Mouse (Mus musculus) liver, adult 2 months (tissue): ENCODE measurements around the gene Gm49366. TPM values are rescaled to one million over a fixed set of nuclear protein-coding genes. Genes with fewer than 3 reads are reported as not detected.
"Not testable (repeated sequence)": the region's sequence is repeated elsewhere in the genome, so short reads cannot be mapped to it uniquely, and the experiment has no call there.

Experiments
- DNase-seq: peaks from one replicate; pipeline ENCODE4 v3.0.0-alpha.2; 2011; ENCODE audit warnings: low read depth, low spot score; ENCODE audit errors: extremely low read depth
- H3K27ac ChIP-seq: fragments of 200-500 bp; replicated peaks from 2 replicates; pipeline ENCODE4 v1.5.1; 2012; ENCODE audit warnings: low read depth, mild to moderate bottlenecking, control low read depth, inconsistent platforms, low read length; ENCODE audit not compliant: insufficient read depth
- H3K27me3 ChIP-seq: fragments of 200-500 bp; 2 replicates; pipeline ENCODE4 v1.6.1; 2012; ENCODE audit warnings: mild to moderate bottlenecking, moderate library complexity, low read length, inconsistent platforms; ENCODE audit not compliant: control insufficient read depth, insufficient read depth
- H3K36me3 ChIP-seq: fragments of 200-500 bp; 2 replicates; pipeline ENCODE4 v1.6.1; 2012; ENCODE audit warnings: low read length, inconsistent platforms; ENCODE audit not compliant: control insufficient read depth, insufficient read depth
- H3K4me1 ChIP-seq: fragments of 200-500 bp; 2 replicates; pipeline ENCODE4 v1.6.1; 2011; ENCODE audit warnings: low read length; ENCODE audit not compliant: control insufficient read depth, insufficient read depth
- H3K4me3 ChIP-seq: fragments of 200-500 bp; 2 replicates; pipeline ENCODE4 v1.5.1; 2011; ENCODE audit warnings: low read depth, mild to moderate bottlenecking, control low read depth, low read length, moderate library complexity; ENCODE audit not compliant: insufficient read depth
- H3K79me2 ChIP-seq: fragments of 200-500 bp; 2 replicates; pipeline ENCODE4 v1.6.1; 2012; ENCODE audit warnings: inconsistent platforms, mild to moderate bottlenecking, low read length, moderate library complexity; ENCODE audit not compliant: control insufficient read depth, insufficient read depth
- H3K9ac ChIP-seq: fragments of 200-500 bp; 2 replicates; pipeline ENCODE4 v1.6.1; 2012; ENCODE audit warnings: low read depth, mild to moderate bottlenecking, control low read depth, inconsistent platforms, low read length
- CTCF ChIP-seq: fragments of 200-500 bp; IDR thresholded peaks from 2 replicates; pipeline ENCODE4 v1.5.1; 2011; ENCODE audit warnings: low read depth, low read length, control low read depth
- POLR2A ChIP-seq: fragments of 200-500 bp; IDR thresholded peaks from 2 replicates; pipeline ENCODE4 v1.6.1; 2011; ENCODE audit warnings: low read length, control low read depth; ENCODE audit not compliant: insufficient read depth; ENCODE audit errors: extremely low read depth
- WGBS: fragments of 180-500 bp; shearing (Covaris S2); methylation state at CpG from one replicate; pipeline ENCODE4 v1.1.7; 2018; 5-methylcytosine and 5-hydroxymethylcytosine counted together
- polyA plus RNA-seq: library from polyadenylated mRNA; depleted of rRNA; stranded (reverse); fragments of >200 nt; gene quantifications from 2 replicates; pipeline ENCODE4 v1.2.3, GENCODE M21; 2012
- total RNA-seq: library from RNA; depleted of rRNA; stranded (reverse); fragments of >200 nt; gene quantifications from 2 replicates; pipeline ENCODE4 v1.2.3, GENCODE M21; 2014

Gm49366 gene
- total and polyA plus RNA-seq, 2 experiments: not detected

DNA sequence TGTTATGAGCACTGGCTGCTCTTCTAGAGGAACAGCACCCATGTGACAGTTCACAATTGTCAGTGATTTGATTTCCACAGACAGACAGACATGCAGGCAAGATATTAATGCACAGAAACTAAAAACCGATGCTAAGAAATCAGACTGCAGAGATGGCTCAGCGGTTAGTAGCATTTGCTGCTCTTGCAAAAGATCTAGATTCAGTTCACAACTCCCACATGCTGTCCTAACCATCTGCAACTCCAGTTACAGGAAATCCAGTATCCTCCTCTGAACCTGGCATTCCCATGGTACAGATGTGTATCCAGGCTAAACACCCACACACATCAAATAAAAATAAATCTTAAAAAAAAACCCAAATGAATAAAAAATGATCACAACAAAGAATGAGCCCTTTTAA, 33.0 kb downstream of the Gm49366 start:
- Histone ChIP-seq H3K79me2 (no peaks in the 10 kb centered on the region), H3K27ac (no peak overlapping the region), H3K4me3 (no peak overlapping the region), H3K4me1 (peaks cover 11% of the 10 kb centered on the region), H3K36me3 (no peaks in the 10 kb centered on the region), H3K27me3 (0 out of 2 replicates have a peak, but pooled peaks cover 3% of the 10 kb centered on the region), H3K9ac (no peak overlapping the region)
- no peak for DNase-seq
- 91% methylated on average over 2 of the region's 2 CpGs for WGBS
- TF ChIP-seq CTCF (no peak), POLR2A (no peak)

DNA sequence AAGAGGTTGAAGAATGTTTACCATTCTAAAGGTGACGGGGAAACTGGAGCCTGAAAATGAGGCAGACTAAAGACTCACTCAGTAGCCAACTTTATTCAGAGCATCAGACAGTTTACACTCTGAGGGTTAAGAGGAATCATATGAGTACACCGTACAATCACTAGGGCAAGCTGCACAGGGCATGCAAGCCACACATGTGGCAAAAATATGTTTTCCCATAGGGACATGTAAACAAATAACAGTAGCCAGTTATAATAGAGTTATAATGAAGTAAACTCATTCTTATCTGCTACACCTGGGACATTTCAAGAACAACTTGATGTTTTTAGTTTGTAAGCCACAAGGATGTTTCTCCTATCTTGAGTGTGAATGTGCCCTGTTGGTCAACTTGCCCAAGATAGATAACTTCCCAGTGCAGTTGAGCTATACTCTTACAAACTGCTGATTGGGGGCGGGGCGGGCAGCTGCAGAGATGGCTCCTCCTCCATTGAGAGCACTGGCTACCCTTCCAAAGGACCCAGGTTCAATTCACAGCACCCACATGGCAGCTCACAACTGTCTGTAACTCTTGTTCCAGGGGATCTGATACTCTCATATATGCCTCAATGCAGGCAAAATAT, 38.7 kb downstream of the Gm49366 start:
- no peak for DNase-seq
- no peaks in the 10 kb centered on the region for H3K79me2 ChIP-seq
- no peak overlapping the region for H3K4me3 ChIP-seq
- no peaks in the 10 kb centered on the region for H3K36me3 ChIP-seq
- no peaks in the 10 kb centered on the region for H3K27me3 ChIP-seq
- no peaks in the 10 kb centered on the region for H3K4me1 ChIP-seq
- no peak overlapping the region for H3K9ac ChIP-seq
- no peak overlapping the region for H3K27ac ChIP-seq
- TF ChIP-seq POLR2A (no peak), CTCF (no peak)
- WGBS: 96% methylated on average over 4 of the region's 4 CpGs

DNA sequence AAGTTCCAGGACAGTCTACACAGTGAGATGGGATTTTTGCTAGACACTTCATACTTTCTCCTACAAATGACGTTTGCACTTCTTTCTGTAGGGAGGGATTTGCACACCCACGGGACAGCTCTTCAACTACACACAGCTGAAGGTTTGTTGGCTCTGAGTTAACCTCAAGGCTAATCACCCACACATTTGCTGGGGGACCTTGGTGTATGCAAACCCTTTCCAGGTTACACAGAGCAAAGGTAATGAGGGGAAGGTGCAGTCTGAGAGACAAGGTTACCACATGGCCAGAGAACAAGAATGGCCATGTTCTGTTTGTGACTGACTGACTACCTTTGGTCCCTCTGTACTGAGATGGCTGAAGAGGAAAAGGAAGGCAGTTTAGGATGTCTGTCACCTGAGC, 45.1 kb downstream of the Gm49366 start:
- DNase-seq: no peak
- WGBS: 34% methylated on average over 2 of the region's 2 CpGs
- Histone ChIP-seq H3K4me3 (no peak overlapping the region), H3K9ac (no peak overlapping the region), H3K36me3 (no peaks in the 10 kb centered on the region), H3K27ac (no peak overlapping the region), H3K79me2 (no peaks in the 10 kb centered on the region), H3K4me1 (no peaks in the 10 kb centered on the region), H3K27me3 (no peaks in the 10 kb centered on the region)
- TF ChIP-seq CTCF: no peak
- TF ChIP-seq POLR2A: no peak

DNA sequence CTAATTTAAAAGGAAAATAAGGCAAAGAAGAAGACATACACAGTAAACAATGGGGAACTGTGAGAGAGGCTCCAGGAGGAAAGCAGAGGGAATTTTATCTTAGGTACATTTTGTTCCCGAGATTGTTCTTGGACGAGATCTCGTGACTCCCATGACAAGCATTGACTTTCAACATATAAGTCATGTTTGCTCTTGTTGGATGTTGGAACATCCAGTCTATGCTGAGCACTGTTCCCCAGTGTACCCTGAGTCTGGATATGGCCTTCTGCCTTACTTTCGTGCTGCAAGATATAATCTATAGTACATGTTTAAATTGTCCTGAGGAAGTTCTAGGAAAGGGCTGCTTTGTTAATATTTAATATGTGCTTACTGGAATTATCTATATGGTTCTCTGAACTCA, 45.8 kb downstream of the Gm49366 start:
- H3K27ac ChIP-seq: no peak overlapping the region
- no peak overlapping the region for H3K9ac ChIP-seq
- H3K27me3 ChIP-seq: no peaks in the 10 kb centered on the region
- no peak for TF ChIP-seq CTCF
- TF ChIP-seq POLR2A: no peak
- 52% methylated on average over 4 of the region's 4 CpGs for WGBS
- H3K79me2 ChIP-seq: no peaks in the 10 kb centered on the region
- no peak overlapping the region for H3K4me3 ChIP-seq
- H3K4me1 ChIP-seq: no peaks in the 10 kb centered on the region
- H3K36me3 ChIP-seq: no peaks in the 10 kb centered on the region
- DNase-seq: no peak

DNA sequence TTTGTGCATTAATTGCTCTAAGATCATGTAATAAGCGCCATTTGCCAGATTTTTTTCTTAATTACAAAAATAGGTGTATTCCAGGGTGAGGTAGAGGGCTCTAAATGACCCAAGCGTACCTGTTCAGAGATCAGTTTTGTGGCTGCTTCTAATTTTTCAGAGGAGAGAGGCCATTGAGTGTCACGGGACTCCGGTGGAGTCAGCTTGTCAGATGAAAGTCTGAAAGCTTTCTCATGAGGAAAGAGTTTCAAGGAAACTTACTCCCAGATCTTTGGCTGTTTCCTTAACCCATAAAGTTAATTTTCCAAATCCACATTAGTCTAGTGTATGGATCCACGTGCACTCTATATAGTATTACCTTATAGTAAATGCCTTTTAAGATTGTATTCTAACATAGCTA, 55.9 kb downstream of the Gm49366 start:
- 92% methylated on average over 5 of the region's 5 CpGs for WGBS
- H3K36me3 ChIP-seq, H3K79me2 ChIP-seq, H3K4me3 ChIP-seq, H3K27me3 ChIP-seq, H3K27ac ChIP-seq, H3K4me1 ChIP-seq, H3K9ac ChIP-seq, DNase-seq: not testable (repeated sequence)

DNA sequence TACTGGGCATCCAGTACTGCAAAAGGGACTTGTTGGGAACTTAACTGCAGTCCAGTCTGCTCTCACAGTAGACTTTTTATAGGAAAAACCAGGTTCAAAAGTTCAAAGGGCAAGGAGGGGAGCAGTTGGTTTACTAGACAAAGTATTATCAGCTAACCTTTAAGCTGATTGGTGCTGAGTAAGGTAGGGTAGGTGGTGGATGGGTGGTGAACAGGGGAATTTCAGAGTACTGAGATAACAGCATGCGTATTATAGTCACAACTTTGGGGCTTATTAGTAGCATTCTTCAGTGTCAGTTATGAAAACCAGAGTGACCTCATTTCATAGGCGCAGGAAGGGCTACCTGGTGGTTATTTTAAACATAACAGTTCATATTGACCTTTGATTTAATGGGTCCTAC, 60.9 kb downstream of the Gm49366 start:
- TF ChIP-seq CTCF: no peak
- TF ChIP-seq POLR2A: no peak
- no peaks in the 10 kb centered on the region for H3K36me3 ChIP-seq
- H3K4me3 ChIP-seq: no peak overlapping the region
- DNase-seq: peak; percentile 26
- H3K27ac ChIP-seq: no peak overlapping the region
- H3K9ac ChIP-seq: no peak overlapping the region
- H3K4me1 ChIP-seq: peaks cover 1% of the 10 kb centered on the region; the same call in 1 of the 2 replicates
- WGBS: 93% methylated on average over 2 of the region's 2 CpGs
- no peaks in the 10 kb centered on the region for H3K79me2 ChIP-seq
- H3K27me3 ChIP-seq: no peaks in the 10 kb centered on the region
